Mouse (Mus musculus): ENCODE measurements around the gene Ctbs.
"Not testable (repeated sequence)": the region's sequence is repeated elsewhere in the genome, so short reads cannot be mapped to it uniquely, and the experiment has no call there.

Gene Ctbs

DNA sequence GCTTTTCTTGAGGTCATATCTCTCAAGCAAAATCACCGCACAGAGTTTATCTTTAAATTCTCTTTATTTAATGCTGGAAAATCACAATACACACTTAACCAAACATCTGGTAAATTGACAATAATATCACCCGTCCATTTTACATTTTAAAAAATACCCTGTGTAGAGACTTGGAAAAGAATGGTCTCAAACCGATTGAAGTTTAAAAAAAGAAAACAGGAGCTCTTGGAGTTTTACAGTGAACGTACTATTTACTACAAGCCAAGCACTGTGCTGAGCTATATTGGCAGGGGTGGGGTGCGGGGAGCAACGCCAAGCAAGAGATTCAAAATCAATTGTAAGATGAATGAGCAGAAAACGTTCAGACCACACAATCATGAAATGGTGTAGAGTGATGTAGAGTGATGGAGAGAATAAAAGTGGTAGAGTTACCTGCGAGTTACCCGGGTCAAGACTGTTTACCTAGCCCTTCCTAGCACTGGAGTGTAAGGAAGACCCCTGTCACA is at the start of gene Ctbs:
Gene Ctbs, plus strand, starts transcription at position 51 of the 506 bp plus-strand sequence.
- no peak for DNase-seq

DNA sequence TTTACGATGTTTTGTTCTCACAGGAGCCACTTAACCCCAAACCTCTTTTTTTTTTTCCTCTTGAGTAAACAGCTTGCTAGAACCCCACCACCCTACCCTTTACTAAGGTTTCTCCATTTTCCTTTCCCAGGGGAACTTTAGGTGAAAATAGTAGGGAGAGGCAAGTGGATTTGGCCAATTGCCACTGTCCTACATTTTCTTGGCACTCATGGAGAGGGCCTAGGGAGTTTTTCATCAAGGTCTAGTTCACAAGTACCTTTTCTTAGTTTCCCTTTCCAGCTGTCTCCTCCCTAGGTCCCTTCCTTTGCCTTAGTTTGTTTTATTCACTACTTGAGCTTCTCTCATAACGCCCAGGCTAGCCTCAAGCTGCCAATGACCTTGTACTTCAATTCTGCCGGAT is 45.8 kb upstream of the Ctbs start:
- no peak for DNase-seq

DNA sequence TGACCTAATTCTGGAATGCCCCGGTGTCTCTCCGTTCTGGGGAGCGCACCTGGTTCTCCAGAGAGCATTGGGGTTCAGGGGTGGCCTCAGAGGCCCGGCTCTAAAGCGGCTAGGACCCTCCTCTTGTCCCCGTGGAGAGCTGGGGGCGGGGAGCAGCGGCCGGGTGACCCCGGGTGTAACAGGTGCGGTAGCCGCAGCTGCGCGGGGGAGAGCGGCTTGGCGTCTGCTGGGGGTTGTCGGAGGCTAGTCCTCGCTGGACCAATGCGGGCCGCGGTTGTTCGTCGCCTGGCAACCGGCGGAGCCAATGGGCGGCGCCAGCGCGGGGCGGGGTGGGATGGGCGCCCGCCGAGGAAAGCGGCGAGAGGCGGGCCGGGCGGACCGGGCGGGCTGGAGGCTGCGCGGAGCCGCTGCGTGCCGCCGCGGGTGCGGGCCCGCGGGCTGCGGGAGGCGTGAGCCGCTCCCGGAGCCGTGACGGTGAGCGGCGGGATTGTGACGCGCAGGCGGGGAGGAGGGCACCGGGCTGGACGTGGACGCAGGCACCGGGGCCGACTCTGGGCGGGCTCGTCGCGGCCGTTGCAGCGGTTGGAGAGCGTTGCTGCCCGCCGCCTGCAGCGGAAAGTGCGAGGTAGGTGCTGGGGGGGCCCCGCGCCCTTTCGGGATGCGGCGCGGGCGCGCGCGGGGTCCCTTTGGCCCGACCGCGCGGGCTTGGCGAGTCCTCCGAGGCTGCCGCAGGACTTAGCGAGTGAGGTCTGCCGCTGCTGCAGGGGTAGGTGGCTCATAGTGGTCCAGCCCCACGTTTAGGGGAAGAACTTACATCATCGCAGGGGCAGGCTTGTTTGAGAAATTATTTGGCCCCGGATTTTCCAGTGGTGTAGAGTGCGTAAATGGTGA is 45.0 kb upstream of the Ctbs start, which contains the start of gene Ssx2ip:
Gene Ssx2ip, plus strand, starts transcription at position 332 of the 891 bp plus-strand sequence.
- peak; percentile 99 for DNase-seq

DNA sequence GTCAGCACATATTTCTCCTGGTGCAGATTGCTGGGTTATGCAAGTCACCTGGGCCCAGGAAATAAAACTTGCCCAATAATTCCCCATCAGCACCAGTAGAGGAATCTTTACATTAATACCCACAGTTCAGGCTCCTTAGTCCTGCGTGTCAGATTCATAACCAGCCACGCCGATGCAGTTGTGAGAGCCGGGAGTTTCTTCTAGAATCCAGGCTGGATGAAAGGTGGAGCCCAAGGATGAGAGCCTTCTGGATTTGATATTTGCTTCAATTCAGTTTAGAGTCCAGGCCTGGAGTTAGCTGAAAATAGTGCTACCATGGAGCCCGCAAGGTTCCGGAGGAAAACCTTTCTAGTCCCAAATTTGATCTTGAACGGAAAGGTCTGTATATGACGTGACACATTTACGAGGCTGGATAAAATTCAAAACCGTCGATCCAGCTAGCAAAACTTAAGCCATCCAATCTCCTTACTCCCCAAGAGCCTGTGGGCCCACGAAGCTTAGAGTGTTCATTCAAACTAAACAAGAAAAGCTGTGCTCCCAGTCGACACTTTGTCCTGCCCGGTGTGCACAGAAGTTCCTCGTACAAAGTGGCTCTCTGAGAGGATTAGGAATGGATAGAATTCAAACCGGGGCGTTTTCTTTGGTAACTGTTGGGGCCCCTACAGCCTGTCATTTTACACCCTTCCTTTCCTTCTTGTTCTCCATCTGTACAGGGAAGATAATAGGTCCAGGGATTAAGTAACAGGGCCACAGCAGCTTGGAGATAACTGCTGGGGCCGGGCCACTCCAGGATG is 44.2 kb upstream of the Ctbs start:
- DNase-seq: no peak

DNA sequence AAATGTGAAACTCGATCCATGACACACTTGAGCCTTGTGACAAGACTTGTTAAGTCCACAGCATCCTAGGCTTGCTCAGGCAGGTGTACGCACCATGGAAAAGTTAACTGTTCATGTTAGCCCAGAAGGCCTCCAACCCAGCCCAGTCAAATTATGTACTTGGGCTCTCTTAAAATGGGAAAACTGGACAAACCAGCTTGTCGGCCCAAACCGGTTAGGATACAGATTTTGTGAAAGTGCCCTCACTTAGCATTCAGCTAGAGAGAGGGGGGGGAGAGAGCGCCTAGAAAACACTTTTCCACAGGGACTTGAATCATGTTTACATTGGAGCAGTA is 43.6 kb upstream of the Ctbs start:
- no peak for DNase-seq

DNA sequence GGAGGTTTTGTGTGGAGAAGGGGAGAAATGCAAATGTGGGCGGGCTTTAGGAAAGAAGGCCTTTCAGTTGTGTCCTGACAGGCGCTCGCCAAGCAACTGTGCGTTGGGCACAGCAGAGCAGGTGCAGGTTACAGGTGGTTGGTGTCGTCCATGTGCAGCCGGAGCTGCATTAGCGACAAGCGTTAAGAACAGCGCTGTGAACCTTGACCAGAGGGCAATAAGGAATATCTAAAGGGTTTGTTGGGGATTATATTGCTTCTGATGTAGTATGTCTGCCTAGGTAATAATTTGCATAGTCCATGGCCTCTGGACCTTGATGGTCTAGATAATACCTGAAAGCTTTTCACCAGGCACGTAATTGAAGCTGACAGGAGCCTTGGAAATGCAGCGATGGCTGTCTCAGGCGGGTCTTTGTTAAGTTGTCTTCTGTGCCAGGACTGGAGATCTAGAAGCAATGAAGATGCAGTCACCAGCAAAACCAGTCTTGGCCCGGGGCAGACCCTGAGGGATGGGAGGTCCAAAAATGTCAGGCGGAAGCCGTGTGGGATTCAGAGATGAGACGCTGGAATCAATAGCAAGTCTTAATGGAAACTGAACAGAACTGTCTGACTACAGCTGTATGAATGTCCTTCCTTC is 42.4 kb upstream of the Ctbs start:
- DNase-seq: no peak

DNA sequence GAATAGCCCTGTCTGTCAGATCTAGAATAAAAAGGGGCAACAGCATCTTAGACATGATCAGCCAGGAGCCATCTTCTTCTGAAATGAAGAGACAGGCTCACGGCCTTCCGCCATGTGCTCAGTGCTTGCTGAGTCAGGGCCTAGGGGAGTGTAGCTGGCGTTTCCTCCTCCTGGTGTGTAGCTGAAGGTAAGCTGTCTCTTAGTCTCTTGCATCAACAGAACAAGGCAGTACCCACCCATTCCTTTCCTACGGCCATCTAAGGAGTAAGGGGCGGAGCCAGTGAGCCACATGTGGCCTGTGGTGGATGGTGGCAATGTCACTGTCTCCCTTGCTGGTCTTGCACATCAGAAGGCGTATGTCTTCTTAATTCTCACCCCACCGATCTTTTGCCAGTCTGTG is 39.5 kb upstream of the Ctbs start:
- DNase-seq: no peak

DNA sequence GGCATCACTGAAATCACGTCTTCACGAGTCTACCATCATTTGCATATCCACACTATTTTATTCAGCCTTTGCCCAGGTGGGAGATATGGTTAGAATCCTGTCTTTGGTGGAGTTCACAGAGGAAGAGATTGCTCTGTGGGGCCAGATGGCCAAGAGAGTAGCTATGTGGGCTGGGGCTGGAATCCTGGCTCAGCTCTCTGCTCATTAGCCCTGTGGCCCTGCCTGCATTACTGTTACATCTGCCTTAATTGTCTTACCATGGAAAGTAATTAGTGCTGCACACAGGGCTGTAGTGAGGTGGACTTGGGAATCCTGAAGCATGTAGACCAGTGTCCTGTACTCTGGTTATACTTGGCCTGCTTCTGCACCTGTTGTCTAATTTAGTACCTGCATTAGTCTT is 37.6 kb upstream of the Ctbs start:
- no peak for DNase-seq

DNA sequence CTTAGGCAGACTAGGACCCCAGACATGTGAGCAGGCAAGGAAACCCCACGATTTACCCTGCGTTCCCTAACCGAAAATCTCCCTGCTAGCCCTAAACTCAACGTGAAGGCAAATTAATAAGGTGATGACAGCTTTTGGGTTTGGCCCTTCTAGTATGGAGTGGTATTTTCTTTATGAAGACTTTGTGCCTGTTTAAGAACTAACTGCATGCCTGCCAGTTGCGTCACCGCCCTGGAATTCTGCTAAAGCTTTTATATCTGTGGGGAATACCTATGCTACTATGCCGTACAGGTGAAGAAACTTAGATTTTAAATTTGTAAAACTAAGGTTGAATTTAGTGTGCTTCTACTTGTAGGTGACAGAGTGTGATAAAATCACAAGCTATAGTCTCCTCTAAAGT is 37.1 kb upstream of the Ctbs start:
- no peak for DNase-seq

DNA sequence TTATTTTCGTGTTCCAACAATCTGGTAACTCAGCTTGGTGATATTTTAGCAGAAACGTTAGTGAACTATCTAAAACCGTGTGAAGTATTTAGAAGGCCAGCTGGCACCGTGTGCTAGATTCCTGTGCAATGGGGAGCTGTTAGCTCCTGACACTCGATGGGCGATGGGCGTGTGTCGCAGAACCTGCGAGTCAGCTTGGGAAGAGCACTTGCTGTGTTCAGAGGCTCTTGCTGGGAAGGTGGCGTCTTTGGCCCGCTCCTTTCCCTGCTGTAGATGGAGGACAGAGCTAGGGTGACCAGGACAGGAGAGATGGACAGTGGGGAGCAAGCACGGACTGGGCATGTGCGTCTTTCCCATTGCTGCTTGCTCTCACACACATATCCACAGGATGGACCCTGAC is 36.6 kb upstream of the Ctbs start:
- no peak for DNase-seq

DNA sequence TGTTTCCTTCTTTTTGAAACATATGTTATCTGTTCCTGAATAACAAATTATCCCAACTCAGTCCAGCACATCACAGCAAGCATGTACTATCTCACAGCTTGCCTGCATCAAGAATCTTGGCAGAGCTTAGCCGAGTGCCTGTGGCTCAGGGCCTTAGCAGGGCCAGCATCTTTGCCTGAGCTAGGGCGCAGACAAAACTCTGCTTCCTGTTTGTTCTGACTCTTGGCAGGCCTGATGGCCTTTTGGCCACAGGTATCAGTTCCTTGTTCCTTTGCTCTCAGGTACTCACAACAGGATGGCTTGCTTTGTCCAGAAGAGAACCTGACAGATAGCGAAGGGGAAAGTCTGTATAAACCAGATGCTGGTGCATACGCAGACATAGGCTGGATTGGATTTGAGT is 35.6 kb upstream of the Ctbs start:
- no peak for DNase-seq

DNA sequence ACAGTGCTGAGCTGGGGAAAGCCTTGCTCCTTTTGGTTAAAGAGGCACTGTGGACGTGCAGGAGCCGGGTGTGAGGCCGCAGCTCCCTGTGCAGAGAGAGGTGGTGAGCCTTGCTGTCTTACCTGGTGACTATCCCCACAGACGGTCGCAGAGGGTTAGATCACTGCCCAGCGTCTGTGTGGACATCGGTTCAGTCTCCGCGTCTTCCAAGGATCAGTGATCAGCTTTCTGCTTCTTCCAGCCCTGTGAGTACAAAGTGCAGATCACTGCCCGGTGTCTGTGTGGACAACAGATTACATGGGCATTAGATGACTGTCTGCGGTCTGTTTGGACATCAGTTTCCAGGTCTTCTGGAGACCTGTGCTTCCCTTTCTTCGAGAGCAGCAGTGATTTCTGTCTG is 35.0 kb upstream of the Ctbs start:
- DNase-seq: no peak

DNA sequence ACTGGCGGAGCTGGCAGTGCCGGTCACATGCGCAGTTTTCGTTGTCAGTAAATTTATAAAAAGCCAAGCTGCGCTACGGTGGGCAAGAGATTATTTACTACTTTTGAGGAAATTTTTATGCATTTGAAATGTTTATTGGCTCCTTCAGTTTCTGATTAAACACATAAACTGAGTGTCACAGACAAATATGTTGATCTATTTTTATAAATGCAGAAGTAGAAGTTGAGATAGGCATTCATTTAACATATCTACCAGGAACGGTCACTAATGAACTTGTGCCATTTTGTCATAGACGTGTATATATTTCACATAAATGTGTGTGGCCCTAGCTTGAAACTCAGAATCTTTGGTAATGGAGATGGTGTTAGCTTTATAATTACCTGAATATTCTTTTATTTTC is 31.7 kb upstream of the Ctbs start:
- no peak for DNase-seq

DNA sequence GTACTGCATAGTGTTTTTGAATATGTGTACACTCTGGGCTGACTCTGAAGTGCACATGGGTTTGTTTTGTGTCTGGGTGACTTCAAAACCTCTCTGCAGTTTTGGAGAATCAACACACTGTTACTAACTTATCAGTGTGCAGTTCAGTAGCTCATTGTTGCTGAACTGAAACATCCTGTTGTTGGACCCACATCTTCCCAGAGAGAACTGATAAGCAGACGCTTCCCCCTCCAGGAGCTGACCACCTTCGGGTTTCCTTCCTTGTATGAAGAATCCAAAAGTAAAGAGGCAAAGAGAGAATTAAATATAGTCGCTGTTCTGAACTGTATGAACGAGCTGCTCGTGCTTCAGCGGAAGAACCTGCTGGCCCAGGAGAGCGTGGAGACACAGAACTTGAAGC is 30.7 kb upstream of the Ctbs start:
- no peak for DNase-seq

DNA sequence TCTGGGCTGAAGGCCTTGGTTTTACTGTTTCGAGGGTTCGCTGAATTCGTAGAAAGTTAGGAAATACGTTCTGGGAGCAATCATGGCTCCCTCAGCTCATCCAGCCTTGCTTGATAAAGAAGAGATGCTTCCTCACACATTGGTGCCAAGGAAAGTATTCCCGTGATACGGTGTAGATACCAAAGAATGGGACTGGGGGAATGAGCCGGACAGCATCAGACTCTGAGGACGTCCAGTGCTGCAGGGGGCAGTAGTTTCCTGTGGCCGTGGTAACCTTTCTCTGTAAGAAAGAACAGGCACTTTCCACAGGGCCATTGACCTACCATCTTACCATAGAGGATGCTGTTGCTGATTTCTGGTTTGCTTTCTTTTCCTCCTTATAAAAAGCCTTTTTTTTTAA is 30.1 kb upstream of the Ctbs start:
- DNase-seq: no peak

DNA sequence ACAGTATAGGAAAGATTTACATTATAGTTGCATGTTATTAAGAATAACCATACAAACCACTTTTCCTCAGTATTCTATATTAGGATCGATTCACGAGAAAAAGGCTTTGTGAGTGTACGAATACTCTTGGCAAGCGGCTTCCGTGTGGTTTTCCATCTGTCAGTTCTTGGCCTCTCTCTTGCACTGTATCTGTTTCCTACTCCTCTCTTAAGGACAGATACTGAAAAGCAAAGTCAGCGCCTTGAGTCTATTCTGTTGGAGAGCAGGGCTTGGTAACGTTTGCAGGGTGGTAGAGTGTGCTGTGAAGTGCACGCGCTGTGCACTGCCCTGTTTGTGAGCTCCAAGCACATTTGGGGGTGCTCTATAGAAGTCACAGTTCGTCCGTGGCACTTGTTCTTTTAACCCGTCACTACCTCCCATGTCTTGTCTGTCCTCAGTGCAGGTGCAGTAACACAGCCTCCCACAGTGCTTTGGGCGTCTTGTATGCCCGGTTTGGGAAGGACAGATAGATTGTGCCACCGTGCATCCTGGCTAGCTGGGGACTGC is 29.5 kb upstream of the Ctbs start:
- DNase-seq: no peak

DNA sequence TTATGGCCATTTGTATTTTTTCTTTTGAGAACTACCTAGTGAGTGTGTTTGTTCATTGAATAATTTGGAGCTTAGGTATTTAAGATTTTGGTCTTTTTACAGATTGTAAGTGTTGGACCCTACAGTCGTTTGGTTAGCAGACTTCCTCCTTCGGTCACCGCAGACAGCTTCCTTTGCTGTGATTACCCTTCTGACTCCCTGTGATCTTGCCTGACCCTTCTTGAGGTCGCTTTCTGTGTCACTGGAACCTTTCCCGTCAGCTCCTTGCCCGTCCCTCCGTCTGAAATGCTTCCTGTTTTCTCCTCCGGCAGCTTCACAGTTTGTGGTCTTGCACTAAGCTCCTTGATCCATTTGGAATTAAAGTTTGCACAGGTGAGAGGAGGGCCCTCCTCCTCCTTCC is 27.8 kb upstream of the Ctbs start:
- no peak for DNase-seq

DNA sequence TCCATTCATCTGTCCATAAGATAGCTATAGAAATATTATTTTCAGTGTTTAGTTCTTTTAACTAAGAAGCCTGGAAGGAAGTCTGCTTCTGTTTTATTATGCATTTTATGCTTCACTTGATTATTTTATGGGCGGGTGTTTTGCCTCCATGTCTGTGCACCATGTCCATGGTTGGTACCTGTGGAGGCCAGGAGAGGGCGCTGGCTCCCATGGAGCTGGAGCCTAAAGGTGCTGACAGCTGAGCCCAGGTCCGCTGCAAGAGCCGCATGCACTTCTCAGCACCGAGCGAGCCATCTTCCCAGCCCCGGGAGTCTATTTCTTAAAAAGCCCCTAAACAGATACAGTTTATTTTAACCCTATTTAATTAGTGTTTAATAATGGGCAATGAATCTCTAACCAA is 25.9 kb upstream of the Ctbs start:
- DNase-seq: peak; percentile 33

DNA sequence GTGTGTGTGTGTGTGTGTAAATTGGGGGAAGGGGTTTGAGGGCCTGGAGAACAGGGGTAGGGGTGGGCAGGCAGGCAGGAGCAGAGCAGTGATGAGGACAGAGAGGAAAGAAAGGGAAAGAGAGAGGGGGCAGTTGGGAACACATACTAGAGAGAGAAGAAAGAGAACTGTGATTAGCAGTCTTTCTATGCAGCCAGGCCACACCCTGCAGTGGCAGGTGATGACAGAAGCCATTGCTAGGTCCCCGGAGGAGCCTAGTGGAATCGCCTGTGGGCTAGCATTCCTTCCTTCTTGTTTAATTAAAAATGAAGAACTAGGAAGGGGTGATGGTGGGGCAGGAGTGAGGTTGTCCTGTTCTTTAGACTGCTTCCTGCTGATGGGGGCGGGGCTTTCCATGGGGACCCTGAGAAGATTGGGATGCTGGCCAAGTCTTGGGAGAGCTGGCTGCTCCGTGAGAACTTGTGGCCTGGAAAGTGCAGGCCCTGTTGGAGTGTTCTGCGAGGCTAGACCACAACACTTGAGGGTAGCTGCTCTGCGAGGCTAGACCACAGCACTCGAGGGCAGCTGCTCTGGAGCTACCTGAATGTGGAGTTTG is 25.2 kb upstream of the Ctbs start:
- DNase-seq: no peak

DNA sequence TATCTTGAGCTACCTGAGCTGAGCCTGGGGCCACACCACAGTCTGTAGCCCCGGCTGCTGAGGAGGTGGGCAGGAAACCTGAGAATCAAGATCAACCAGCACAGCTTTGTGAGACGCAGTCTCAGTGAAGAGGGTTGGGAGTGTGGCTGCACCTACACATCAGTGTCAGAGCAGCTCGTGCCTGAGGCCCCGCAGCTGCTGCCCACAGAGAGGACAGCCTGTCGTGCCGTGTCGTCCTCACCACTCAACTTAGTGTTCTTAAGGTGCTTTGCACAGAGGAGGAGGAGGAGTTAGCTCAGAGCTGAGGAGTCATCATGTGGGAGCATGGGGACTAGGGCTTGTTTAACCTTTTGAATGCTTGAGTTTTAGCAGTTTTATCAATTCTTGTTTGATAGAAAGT is 23.7 kb upstream of the Ctbs start:
- DNase-seq: no peak

DNA sequence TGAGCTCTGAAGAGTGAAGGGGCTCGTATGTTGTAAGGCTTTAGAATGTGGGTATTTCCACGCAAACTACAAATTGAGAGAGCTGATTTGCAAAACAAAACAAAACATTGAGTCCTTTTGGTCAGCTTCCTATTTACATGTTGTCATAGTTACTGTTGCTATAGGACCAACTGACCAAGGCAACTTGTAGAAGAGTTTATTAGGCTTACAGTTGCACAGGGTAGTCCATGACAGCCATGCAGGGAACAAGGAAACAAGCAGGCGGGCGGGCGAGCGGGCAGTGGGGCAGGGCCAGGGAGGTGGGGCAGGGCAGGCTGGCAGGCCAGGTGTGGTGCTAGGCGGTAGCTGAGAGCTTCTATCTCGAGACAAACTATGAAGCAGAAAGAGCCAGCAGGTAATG is 23.1 kb upstream of the Ctbs start:
- no peak for DNase-seq

DNA sequence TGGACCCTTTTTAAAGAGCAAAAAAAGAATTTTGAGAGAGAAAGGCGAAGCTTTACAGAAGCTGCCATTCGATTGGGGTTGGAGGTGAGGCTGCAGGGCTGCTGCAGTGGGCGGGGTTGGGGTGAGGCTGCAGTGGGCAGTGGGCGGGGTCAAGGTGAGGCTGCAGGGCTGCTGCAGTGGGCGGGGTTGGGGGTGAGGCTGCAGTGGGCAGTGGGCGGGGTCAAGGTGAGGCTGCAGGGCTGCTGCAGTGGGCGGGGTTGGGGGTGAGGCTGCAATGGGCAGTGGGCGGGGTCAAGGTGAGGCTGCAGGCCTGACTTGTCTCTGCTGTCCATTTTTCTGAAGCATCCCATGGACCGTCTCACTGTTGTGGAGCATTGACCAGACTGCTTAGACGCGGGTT is 16.5 kb upstream of the Ctbs start:
- not testable (repeated sequence) for DNase-seq

Measured in thymus, postnatal 4 days (tissue).